Mouse (Mus musculus) ovary, postnatal 14 days (tissue): Measurements from ENCODE around the gene Msmb.
"Not testable (repeated sequence)": the region's sequence is repeated elsewhere in the genome, so short reads cannot be mapped to it uniquely, and the experiment has no call there.

Source experiments
- DNase-seq: peaks from one replicate; pipeline ENCODE4 v3.0.0; 2022; ENCODE audit warnings: low spot score

The Msmb gene

DNA sequence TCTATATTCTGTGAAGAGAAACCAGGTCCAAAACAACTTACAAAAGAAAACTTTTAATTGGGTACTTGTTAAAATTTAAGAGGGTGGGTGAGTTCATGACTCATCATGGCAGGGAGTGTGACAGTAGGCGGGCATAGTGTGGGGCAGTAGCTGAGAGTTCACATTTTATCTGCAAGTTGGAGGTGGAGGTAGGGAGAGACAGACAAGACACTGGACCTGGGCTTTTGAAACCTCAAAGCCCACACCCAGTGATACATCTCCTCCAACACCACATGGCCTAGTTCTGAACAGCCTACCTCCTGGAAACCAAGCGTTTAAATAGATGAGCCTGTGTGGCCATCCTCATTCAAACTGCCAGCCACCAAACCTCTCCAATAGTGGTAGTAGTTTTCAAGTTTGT, 33.5 kb downstream of the Msmb start:
- DNase-seq, result no peak

GRCm38 (mm10) chr14:32176590-32176989, 34.8 kb downstream of the Msmb start:
- not testable (repeated sequence) for DNase-seq

DNA sequence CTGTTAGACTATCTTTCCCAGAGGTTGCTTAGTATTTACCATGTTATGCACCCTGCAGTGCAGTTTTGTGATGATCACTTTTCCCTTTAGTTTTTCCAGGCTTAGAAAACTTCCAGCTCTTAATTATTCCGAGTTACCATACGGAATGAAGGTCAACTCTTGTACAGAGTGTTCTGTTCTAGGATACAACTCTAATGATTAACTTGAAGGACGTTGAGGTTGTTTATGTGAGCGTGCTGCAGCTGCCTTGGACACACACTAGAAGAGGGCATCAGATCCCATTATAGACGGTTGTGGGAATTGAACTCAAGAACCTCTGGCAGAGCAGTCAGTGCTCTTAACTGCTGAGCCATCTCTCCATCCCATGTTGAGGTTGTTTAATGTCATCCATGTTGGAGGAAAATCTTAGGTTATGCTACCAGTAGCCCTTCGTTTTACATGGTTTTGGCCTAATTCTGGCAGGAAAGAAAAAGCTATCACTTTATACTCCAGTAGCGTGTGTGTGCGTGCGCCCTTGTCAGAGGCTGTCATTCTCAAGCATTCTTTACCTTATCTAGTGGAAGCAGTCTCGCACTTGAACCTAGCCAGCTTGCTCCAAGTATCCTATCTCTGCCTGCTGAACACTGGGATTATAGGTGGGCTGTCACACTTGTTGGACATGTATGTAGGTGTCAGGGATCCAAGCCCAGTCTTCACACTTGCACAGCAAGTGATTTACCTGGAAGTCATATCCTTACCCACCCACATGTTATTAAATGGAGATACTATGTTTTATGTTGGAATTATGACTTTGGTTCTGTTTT, 37.8 kb downstream of the Msmb start:
- DNase-seq, result no peak

GRCm38 (mm10) chr14:32180861-32181260, 39.0 kb downstream of the Msmb start:
- DNase-seq, result no peak

DNA sequence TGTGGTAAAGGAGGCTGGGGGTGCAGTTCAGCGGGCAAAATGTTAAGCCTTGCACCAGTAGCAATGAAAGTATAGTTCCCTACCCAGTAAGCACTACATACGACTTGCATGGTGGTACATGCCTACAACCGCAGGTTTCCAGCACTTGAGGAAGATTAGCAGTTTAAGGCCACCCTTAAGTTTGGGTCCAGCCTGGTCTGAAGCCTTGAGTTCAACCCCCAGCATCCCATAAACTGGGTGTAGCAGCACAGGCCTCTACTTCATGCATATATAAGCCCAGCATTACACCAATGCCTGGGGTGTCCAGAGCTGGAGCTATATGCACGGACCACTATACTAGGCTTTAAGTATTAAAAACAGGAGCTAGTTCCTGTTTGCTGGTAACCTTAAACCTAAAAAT, 42.0 kb downstream of the Msmb start:
- DNase-seq, result no peak

GRCm38 (mm10) chr14:32190627-32191391, 49.0 kb downstream of the Msmb start:
- no peak for DNase-seq

- DNase-seq, result no peak
These were observed 50.1 kb downstream of the Msmb start for GRCm38 (mm10) chr14:32191926-32192325.

GRCm38 (mm10) chr14:32192437-32192836, 50.6 kb downstream of the Msmb start:
- DNase-seq, result peak; percentile 36

GRCm38 (mm10) chr14:32193557-32193956, 51.7 kb downstream of the Msmb start:
- not testable (repeated sequence) for DNase-seq

- DNase-seq, result peak; percentile 50
These were observed 59.5 kb downstream of the Msmb start for GRCm38 (mm10) chr14:32201354-32201753.

- DNase-seq, result peak; percentile 75
These were observed 60.1 kb downstream of the Msmb start, which contains the start of the genes Timm23 and Parg for GRCm38 (mm10) chr14:32201791-32202451. TSS of gene Timm23 (minus strand) at chr14:32201898. TSS of gene Parg (plus strand) at chr14:32201949.
